Mouse (Mus musculus): ENCODE results near the gene Pdgfc. TPM values are rescaled to one million over a fixed set of nuclear protein-coding genes. Genes with fewer than 3 reads are reported as not detected.

Gene Pdgfc
- polyA plus RNA-seq, 1 experiment from 2014 or later, result 6.7 TPM

- no peaks in the 10 kb centered on the region for H3K9me3 ChIP-seq (ENCODE audit: control insufficient read depth, low read length)
- H3K27ac ChIP-seq (ENCODE audit: low read depth, low read length), result no peak overlapping the region
- WGBS, result 74% methylated on average over 9 of the region's 9 CpGs
- H3K4me2 ChIP-seq (ENCODE audit: low read length), result no peak overlapping the region
- H3K9ac ChIP-seq (ENCODE audit: low read depth, low read length), result no peak overlapping the region
- H3K27me3 ChIP-seq (replicated peaks; ENCODE audit: control insufficient read depth, insufficient read depth, low read length), result no peaks in the 10 kb centered on the region
- H3K4me3 ChIP-seq (ENCODE audit: low read length), result no peak overlapping the region
- ATAC-seq, result peak; percentile 56; the same call in 1 of the 2 replicates
- H3K4me1 ChIP-seq (ENCODE audit: control insufficient read depth, insufficient read depth, low read depth, low read length), result no peaks in the 10 kb centered on the region
- H3K36me3 ChIP-seq (ENCODE audit: control insufficient read depth, insufficient read depth, low read length), result no peaks in the 10 kb centered on the region
These were observed 10.5 kb upstream of the Pdgfc start for GRCm38 (mm10) chr3:81025568-81026213.

- Histone ChIP-seq H3K27me3 (replicated peaks; ENCODE audit: control insufficient read depth, insufficient read depth, low read length) (no peaks in the 10 kb centered on the region), H3K9ac (ENCODE audit: low read depth, low read length) (no peak overlapping the region), H3K4me1 (ENCODE audit: control insufficient read depth, insufficient read depth, low read depth, low read length) (no peaks in the 10 kb centered on the region), H3K27ac (ENCODE audit: low read depth, low read length) (no peak overlapping the region), H3K4me2 (ENCODE audit: low read length) (no peak overlapping the region), H3K36me3 (ENCODE audit: control insufficient read depth, insufficient read depth, low read length) (no peaks in the 10 kb centered on the region), H3K4me3 (ENCODE audit: low read length) (no peak overlapping the region), H3K9me3 (ENCODE audit: control insufficient read depth, low read length) (no peaks in the 10 kb centered on the region)
- ATAC-seq, result no peak
- WGBS, result 90% methylated on average over 3 of the region's 3 CpGs
These were observed 7.9 kb upstream of the Pdgfc start for GRCm38 (mm10) chr3:81028361-81028760.

- no peak for ATAC-seq
- no peaks in the 10 kb centered on the region for H3K36me3 ChIP-seq (ENCODE audit: control insufficient read depth, insufficient read depth, low read length)
- H3K4me2 ChIP-seq (ENCODE audit: low read length), result no peak overlapping the region
- no peaks in the 10 kb centered on the region for H3K4me1 ChIP-seq (ENCODE audit: control insufficient read depth, insufficient read depth, low read depth, low read length)
- no peaks in the 10 kb centered on the region for H3K27me3 ChIP-seq (replicated peaks; ENCODE audit: control insufficient read depth, insufficient read depth, low read length)
- H3K4me3 ChIP-seq (ENCODE audit: low read length), result no peak overlapping the region
- H3K27ac ChIP-seq (ENCODE audit: low read depth, low read length), result no peak overlapping the region
- no peaks in the 10 kb centered on the region for H3K9me3 ChIP-seq (ENCODE audit: control insufficient read depth, low read length)
- 82% methylated on average over 4 of the region's 4 CpGs for WGBS
- no peak overlapping the region for H3K9ac ChIP-seq (ENCODE audit: low read depth, low read length)
These were observed 6.9 kb upstream of the Pdgfc start for GRCm38 (mm10) chr3:81029321-81029720.

- Histone ChIP-seq H3K4me3 (ENCODE audit: low read length) (no peak overlapping the region), H3K4me2 (ENCODE audit: low read length) (no peak overlapping the region), H3K27me3 (replicated peaks; ENCODE audit: control insufficient read depth, insufficient read depth, low read length) (no peaks in the 10 kb centered on the region), H3K27ac (ENCODE audit: low read depth, low read length) (no peak overlapping the region), H3K4me1 (ENCODE audit: control insufficient read depth, insufficient read depth, low read depth, low read length) (no peaks in the 10 kb centered on the region), H3K9me3 (ENCODE audit: control insufficient read depth, low read length) (no peaks in the 10 kb centered on the region), H3K9ac (ENCODE audit: low read depth, low read length) (no peak overlapping the region), H3K36me3 (ENCODE audit: control insufficient read depth, insufficient read depth, low read length) (no peaks in the 10 kb centered on the region)
- 71% methylated on average over 3 of the region's 3 CpGs for WGBS
- ATAC-seq, result no peak
These were observed 6.3 kb upstream of the Pdgfc start for GRCm38 (mm10) chr3:81029909-81030308.

- Histone ChIP-seq H3K4me1 (ENCODE audit: control insufficient read depth, insufficient read depth, low read depth, low read length) (no peaks in the 10 kb centered on the region), H3K4me2 (ENCODE audit: low read length) (no peak overlapping the region), H3K36me3 (ENCODE audit: control insufficient read depth, insufficient read depth, low read length) (no peaks in the 10 kb centered on the region), H3K4me3 (ENCODE audit: low read length) (no peak overlapping the region), H3K9ac (ENCODE audit: low read depth, low read length) (no peak overlapping the region), H3K27ac (ENCODE audit: low read depth, low read length) (no peak overlapping the region), H3K9me3 (ENCODE audit: control insufficient read depth, low read length) (no peaks in the 10 kb centered on the region), H3K27me3 (replicated peaks; ENCODE audit: control insufficient read depth, insufficient read depth, low read length) (no peaks in the 10 kb centered on the region)
- 76% methylated on average over 2 of the region's 2 CpGs for WGBS
- ATAC-seq, result no peak
These were observed 5.9 kb upstream of the Pdgfc start for GRCm38 (mm10) chr3:81030311-81030710.

GRCm38 (mm10) chr3:81032014-81032413, 4.2 kb upstream of the Pdgfc start:
- WGBS, result 43% methylated on average over 4 of the region's 4 CpGs
- no peak overlapping the region for H3K4me2 ChIP-seq (ENCODE audit: low read length)
- H3K4me1 ChIP-seq (ENCODE audit: control insufficient read depth, insufficient read depth, low read depth, low read length), result peaks cover 5% of the 10 kb centered on the region
- no peak overlapping the region for H3K9ac ChIP-seq (ENCODE audit: low read depth, low read length)
- H3K27me3 ChIP-seq (replicated peaks; ENCODE audit: control insufficient read depth, insufficient read depth, low read length), result no peaks in the 10 kb centered on the region
- no peak overlapping the region for H3K27ac ChIP-seq (ENCODE audit: low read depth, low read length)
- H3K9me3 ChIP-seq (ENCODE audit: control insufficient read depth, low read length), result no peaks in the 10 kb centered on the region
- no peak overlapping the region for H3K4me3 ChIP-seq (ENCODE audit: low read length)
- H3K36me3 ChIP-seq (ENCODE audit: control insufficient read depth, insufficient read depth, low read length), result no peaks in the 10 kb centered on the region
- ATAC-seq, result no peak

GRCm38 (mm10) chr3:81034336-81035102, 1.7 kb upstream of the Pdgfc start:
- no peak for ATAC-seq
- Histone ChIP-seq H3K9ac (ENCODE audit: low read depth, low read length) (no peak overlapping the region), H3K36me3 (ENCODE audit: control insufficient read depth, insufficient read depth, low read length) (no peaks in the 10 kb centered on the region), H3K27me3 (replicated peaks; ENCODE audit: control insufficient read depth, insufficient read depth, low read length) (no peaks in the 10 kb centered on the region), H3K27ac (ENCODE audit: low read depth, low read length) (no peak overlapping the region), H3K4me3 (ENCODE audit: low read length) (no peak overlapping the region), H3K4me2 (ENCODE audit: low read length) (no peak overlapping the region), H3K9me3 (ENCODE audit: control insufficient read depth, low read length) (no peaks in the 10 kb centered on the region), H3K4me1 (ENCODE audit: control insufficient read depth, insufficient read depth, low read depth, low read length) (peaks cover 5% of the 10 kb centered on the region)
- WGBS, result 59% methylated on average over 6 of the region's 6 CpGs

- H3K4me2 ChIP-seq (ENCODE audit: low read length), result peak overlapping the region; percentile 94
- peak; percentile 95 for ATAC-seq
- under 1% methylated on average over 48 of the region's 68 CpGs for WGBS
- H3K9me3 ChIP-seq (ENCODE audit: control insufficient read depth, low read length), result no peaks in the 10 kb centered on the region
- peak overlapping the region; percentile 80 for H3K9ac ChIP-seq (ENCODE audit: low read depth, low read length)
- no peaks in the 10 kb centered on the region for H3K27me3 ChIP-seq (replicated peaks; ENCODE audit: control insufficient read depth, insufficient read depth, low read length)
- H3K36me3 ChIP-seq (ENCODE audit: control insufficient read depth, insufficient read depth, low read length), result no peaks in the 10 kb centered on the region
- H3K4me3 ChIP-seq (ENCODE audit: low read length), result peak overlapping the region; percentile 81
- H3K4me1 ChIP-seq (ENCODE audit: control insufficient read depth, insufficient read depth, low read depth, low read length), result peaks cover 5% of the 10 kb centered on the region
- peak overlapping the region; percentile 86 for H3K27ac ChIP-seq (ENCODE audit: low read depth, low read length)
These were observed 517 bp downstream of the Pdgfc start for GRCm38 (mm10) chr3:81036554-81037311.

GRCm38 (mm10) chr3:81037312-81037859, 1.2 kb downstream of the Pdgfc start:
- 0% methylated on average over 34 of the region's 34 CpGs for WGBS
- no peaks in the 10 kb centered on the region for H3K9me3 ChIP-seq (ENCODE audit: control insufficient read depth, low read length)

More at GRCm38 (mm10) chr3:81037312-81037859, 1.2 kb downstream of the Pdgfc start:
- Histone ChIP-seq H3K27ac (ENCODE audit: low read depth, low read length) (peak overlapping the region; percentile 86), H3K9ac (ENCODE audit: low read depth, low read length) (peak overlapping the region; percentile 80), H3K27me3 (replicated peaks; ENCODE audit: control insufficient read depth, insufficient read depth, low read length) (no peaks in the 10 kb centered on the region), H3K4me1 (ENCODE audit: control insufficient read depth, insufficient read depth, low read depth, low read length) (peaks cover 5% of the 10 kb centered on the region), H3K4me3 (ENCODE audit: low read length) (peak overlapping the region; percentile 81), H3K4me2 (ENCODE audit: low read length) (peak overlapping the region; percentile 94), H3K36me3 (ENCODE audit: control insufficient read depth, insufficient read depth, low read length) (no peaks in the 10 kb centered on the region)
- peak; percentile 66 for ATAC-seq
